Mouse (Mus musculus) midbrain, embryonic 13.5 days (tissue): ENCODE data around the gene Gnai2. TPM values are rescaled to one million over a fixed set of nuclear protein-coding genes. Genes with fewer than 3 reads are reported as not detected.

Experiments
- ATAC-seq: fragments of 200-750 bp; cut with Nextera tagmentation; 2 replicates; pipeline ENCODE4 v1.8.0; 2017; ENCODE audit warnings: mild to moderate bottlenecking, moderate TSS enrichment, moderate library complexity
- H3K27ac ChIP-seq: fragments of 300-500 bp; sonication (generic); 2 replicates; pipeline ENCODE4 v1.5.1; 2015; ENCODE audit warnings: inconsistent platforms, mild to moderate bottlenecking, moderate library complexity
- H3K27me3 ChIP-seq: fragments of 300-500 bp; sonication (generic); 2 replicates; pipeline ENCODE4 v1.6.1; 2015; ENCODE audit warnings: mild to moderate bottlenecking, inconsistent platforms
- H3K36me3 ChIP-seq: fragments of 300-500 bp; sonication (generic); 2 replicates; pipeline ENCODE4 v1.6.1; 2015; ENCODE audit warnings: mild to moderate bottlenecking, inconsistent platforms
- H3K4me1 ChIP-seq: fragments of 300-500 bp; sonication (generic); replicated peaks from 2 replicates; pipeline ENCODE4 v1.6.1; 2015; ENCODE audit warnings: inconsistent platforms
- H3K4me2 ChIP-seq: fragments of 300-500 bp; sonication (generic); replicated peaks from 2 replicates; pipeline ENCODE4 v1.6.1; 2015; ENCODE audit warnings: moderate library complexity, mild to moderate bottlenecking, inconsistent platforms
- H3K4me3 ChIP-seq: fragments of 300-500 bp; sonication (generic); replicated peaks from 2 replicates; pipeline ENCODE4 v1.5.1; 2015; ENCODE audit warnings: mild to moderate bottlenecking, inconsistent platforms
- H3K9ac ChIP-seq: fragments of 300-500 bp; sonication (generic); replicated peaks from 2 replicates; pipeline ENCODE4 v1.6.1; 2015; ENCODE audit warnings: mild to moderate bottlenecking, inconsistent platforms
- H3K9me3 ChIP-seq: fragments of 300-500 bp; sonication (generic); 2 replicates; pipeline ENCODE4 v1.6.1; 2016; ENCODE audit warnings: mild to moderate bottlenecking, inconsistent platforms
- WGBS: fragments of 180-500 bp; shearing (Covaris S2); methylation state at CpG from one replicate; pipeline ENCODE4 v1.1.7; 2015; 5-methylcytosine and 5-hydroxymethylcytosine counted together
- polyA plus RNA-seq: library from polyadenylated mRNA; unstranded; fragments of >200 nt; fragmentation: Nextera tagmentation; extraction: Ambion mirVana; gene quantifications from 2 replicates; pipeline ENCODE4 v1.2.1, GENCODE M21; 2015

Gnai2 gene
- polyA plus RNA-seq, 1 experiment from 2014 or later = 416 TPM

DNA sequence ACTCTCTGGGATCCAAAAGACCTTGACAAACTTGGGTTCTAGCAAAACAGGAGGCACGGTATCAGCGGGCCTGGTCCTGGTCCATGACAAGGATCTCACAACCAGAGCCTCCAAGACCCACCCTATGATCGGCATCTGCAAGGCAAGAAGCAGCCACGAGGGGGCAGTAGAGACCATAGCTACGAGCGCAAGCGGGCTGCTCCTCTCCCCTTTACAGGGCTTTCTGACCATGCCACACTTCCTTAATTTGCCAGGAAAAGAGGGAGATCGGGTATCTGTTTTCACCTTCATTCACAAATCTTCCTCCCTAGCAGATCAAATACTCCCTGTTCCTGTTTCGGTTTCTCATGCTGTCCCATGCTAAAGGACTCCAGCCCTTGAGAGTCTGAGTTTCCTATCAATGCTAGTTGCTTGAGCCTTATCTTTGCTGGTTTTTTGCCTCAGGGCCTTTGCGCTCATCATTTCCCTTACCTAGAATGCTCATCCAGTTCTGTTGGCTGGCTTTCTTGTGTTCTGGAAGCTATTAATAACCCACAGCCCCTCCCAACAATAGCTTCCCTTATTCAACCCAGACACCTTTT is 33.0 kb downstream of the Gnai2 start:
- Histone ChIP-seq H3K36me3 (no peaks in the 10 kb centered on the region), H3K4me3 (no peak overlapping the region), H3K4me1 (peaks cover 35% of the 10 kb centered on the region), H3K9me3 (no peaks in the 10 kb centered on the region), H3K27ac (peak overlapping the region; percentile 60), H3K27me3 (no peaks in the 10 kb centered on the region), H3K9ac (no peak overlapping the region; the same call in 1 of the 2 replicates), H3K4me2 (no peak overlapping the region)
- 15% methylated on average over 10 of the region's 10 CpGs for WGBS
- ATAC-seq = peak; percentile 74

DNA sequence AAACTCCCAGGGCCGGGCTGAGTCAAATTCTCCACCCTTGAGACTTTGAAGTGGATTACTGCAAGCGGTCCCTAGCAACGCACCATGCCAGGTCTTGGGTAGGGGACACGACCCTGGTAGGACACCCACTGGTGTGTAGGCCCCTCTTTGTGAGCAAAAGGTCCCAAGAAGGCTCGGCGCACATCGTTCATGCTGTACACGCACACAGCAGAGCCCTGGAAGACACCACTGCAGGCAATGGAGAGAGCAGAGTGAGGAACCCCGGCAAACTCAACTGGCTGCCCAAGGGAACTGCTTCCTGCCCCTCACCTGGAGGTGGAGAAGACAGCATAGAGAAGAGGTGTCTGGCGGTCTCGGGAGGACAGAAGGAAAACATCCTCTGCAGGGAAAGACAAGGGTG is 33.9 kb downstream of the Gnai2 start:
- Histone ChIP-seq H3K27ac (no peak overlapping the region), H3K4me1 (peaks cover 27% of the 10 kb centered on the region), H3K27me3 (no peaks in the 10 kb centered on the region), H3K4me3 (no peak overlapping the region), H3K9me3 (no peaks in the 10 kb centered on the region), H3K4me2 (no peak overlapping the region), H3K36me3 (no peaks in the 10 kb centered on the region), H3K9ac (no peak overlapping the region)
- no peak for ATAC-seq
- 88% methylated on average over 11 of the region's 11 CpGs for WGBS

DNA sequence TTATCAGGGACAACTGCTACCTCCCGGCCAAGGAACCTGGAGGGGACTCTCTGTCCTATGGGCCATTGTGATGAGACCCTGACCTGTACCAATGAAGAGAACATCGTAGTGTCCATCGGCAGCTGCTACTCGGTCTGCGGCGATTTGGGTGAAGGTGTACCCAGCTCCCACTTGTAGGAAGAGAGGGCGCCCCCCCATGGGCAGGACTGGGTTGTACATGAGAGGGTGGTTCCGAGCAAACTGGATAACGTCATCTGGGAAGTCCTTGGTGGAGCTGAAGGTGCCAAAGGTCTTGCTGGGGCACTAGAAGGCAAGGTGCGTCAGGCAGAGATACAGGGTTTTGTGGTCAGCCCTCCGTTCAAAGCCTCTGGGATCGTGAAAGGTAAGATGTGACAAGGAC is 34.4 kb downstream of the Gnai2 start:
- no peak overlapping the region for H3K4me2 ChIP-seq
- H3K4me1 ChIP-seq = peaks cover 24% of the 10 kb centered on the region
- no peaks in the 10 kb centered on the region for H3K36me3 ChIP-seq
- H3K9me3 ChIP-seq = no peaks in the 10 kb centered on the region
- no peaks in the 10 kb centered on the region for H3K27me3 ChIP-seq
- H3K9ac ChIP-seq = no peak overlapping the region
- H3K27ac ChIP-seq = no peak overlapping the region
- WGBS = 84% methylated on average over 12 of the region's 12 CpGs
- ATAC-seq = no peak
- no peak overlapping the region for H3K4me3 ChIP-seq

DNA sequence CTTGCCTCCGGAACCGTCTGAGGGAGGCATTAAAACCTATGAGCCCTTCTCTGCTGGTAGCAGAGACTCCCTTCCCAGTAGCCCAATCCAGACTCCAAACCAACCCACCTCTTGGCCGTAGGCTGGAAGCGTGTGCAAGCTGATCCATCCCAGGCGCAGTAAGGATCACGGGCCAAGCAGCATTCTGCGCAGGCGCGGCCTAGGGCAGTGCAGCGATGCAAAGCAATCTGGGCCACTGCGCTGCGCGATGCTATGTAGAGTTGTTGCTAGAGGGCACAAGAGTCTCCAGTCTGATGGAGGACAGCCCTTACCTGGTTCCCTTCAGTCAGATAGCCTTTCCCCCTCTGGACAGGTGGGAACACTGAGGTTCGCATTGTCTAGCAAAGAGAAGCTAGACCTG is 35.3 kb downstream of the Gnai2 start:
- Histone ChIP-seq H3K9me3 (no peaks in the 10 kb centered on the region), H3K4me2 (no peak overlapping the region), H3K27ac (no peak overlapping the region), H3K4me3 (no peak overlapping the region), H3K36me3 (no peaks in the 10 kb centered on the region), H3K9ac (no peak overlapping the region), H3K4me1 (peaks cover 15% of the 10 kb centered on the region), H3K27me3 (no peaks in the 10 kb centered on the region)
- ATAC-seq = no peak
- WGBS = 83% methylated on average over 14 of the region's 14 CpGs

DNA sequence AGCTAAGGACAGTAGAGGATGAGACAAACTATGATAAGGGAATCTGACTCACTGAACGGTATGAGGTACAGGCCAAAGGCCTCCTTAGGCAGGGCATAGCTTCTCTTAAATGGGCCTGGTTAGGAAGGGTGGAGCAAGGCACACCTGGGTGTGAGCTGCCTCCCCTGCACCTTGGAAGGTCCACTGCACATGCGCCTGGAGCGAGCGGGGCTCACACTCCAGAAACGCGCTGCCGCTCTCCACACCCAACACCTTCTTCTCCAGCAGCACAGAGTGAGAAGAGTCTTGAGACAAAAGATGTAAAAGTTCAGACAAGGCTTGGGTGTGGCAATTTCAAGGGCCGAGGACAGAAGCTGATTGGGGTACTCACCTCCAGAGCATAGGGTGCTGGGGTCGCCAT is 35.7 kb downstream of the Gnai2 start:
- H3K4me2 ChIP-seq = no peak overlapping the region
- no peak for ATAC-seq
- no peaks in the 10 kb centered on the region for H3K36me3 ChIP-seq
- no peak overlapping the region for H3K4me3 ChIP-seq
- H3K27me3 ChIP-seq = no peaks in the 10 kb centered on the region
- H3K9ac ChIP-seq = no peak overlapping the region
- H3K27ac ChIP-seq = no peak overlapping the region
- H3K9me3 ChIP-seq = no peaks in the 10 kb centered on the region
- WGBS = 87% methylated on average over 9 of the region's 9 CpGs
- peaks cover 11% of the 10 kb centered on the region for H3K4me1 ChIP-seq

DNA sequence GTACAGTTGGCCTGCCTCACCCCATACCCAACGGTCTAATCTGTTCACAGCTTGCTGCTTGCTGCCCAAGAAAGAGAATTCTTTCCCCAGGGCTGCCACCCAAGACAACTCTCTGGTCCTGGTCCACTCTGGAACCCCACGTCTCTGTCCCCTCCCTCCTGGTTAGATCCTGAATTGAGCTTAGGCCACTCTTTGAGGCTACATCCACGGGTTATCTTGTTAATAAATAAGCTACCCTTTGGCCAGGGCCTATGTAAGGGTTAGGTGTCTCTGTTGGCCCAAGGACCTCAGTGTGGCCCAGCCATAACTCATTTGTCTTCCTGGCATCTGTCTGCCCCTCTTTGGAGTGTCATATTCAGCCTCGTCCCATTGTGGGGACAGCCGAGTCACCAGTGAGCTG is 36.8 kb downstream of the Gnai2 start:
- Histone ChIP-seq H3K9me3 (no peaks in the 10 kb centered on the region), H3K4me2 (no peak overlapping the region), H3K9ac (no peak overlapping the region), H3K27me3 (no peaks in the 10 kb centered on the region), H3K4me3 (no peak overlapping the region), H3K27ac (no peak overlapping the region), H3K36me3 (peaks cover 8% of the 10 kb centered on the region), H3K4me1 (peaks cover 7% of the 10 kb centered on the region)
- no peak for ATAC-seq
- WGBS = 78% methylated on average over 5 of the region's 5 CpGs

DNA sequence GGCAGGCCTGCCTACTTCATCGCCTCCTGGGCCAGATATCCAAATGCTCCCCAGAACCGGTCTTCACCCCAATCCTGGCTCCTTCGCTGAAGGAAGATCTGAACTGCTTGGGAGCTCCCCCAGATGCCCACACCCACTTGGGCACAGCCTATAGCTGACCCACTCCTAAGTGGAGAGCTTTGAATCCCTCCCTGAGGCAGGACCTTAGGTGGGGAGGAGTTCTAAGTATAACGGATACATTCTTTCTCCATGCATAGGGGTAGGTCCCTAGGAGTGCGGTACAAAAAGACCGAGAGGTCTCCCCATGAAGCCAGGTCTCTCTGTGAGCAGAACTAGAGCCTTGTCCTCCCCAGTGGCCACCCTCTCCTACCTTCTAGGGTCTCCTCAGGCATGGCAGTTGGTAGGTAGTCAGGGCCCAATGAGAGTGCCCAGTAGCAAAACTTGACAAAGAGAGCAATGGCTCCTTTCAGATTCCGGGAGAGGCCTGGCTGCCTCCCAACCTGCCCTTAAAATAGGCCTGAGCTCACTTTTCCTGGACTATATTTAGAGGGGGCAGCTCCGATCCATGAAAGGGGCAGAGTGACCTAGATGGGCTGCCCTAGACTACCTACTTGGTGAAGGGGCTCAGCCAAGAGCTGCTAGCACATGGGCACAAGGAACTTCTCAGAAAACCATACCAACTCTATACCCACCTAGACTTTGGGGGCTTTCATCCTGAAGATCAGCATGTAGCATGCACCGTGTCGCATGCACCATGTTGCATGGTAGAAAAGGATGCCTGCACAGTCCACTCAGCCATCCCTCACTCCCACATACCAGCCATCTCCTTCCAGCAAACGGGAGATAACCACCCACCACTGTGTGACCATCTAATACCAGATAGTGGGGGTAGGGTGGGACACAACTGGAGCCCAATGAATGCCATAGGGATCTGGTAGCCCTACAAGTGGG is 38.3 kb downstream of the Gnai2 start:
- Histone ChIP-seq H3K9me3 (no peaks in the 10 kb centered on the region), H3K4me1 (0 out of 2 replicates have a peak, but pooled peaks cover 3% of the 10 kb centered on the region), H3K36me3 (peaks cover 23% of the 10 kb centered on the region), H3K4me2 (no peak overlapping the region), H3K4me3 (no peak overlapping the region), H3K9ac (no peak overlapping the region), H3K27me3 (no peaks in the 10 kb centered on the region), H3K27ac (no peak overlapping the region)
- 92% methylated on average over 11 of the region's 11 CpGs for WGBS
- ATAC-seq = no peak

DNA sequence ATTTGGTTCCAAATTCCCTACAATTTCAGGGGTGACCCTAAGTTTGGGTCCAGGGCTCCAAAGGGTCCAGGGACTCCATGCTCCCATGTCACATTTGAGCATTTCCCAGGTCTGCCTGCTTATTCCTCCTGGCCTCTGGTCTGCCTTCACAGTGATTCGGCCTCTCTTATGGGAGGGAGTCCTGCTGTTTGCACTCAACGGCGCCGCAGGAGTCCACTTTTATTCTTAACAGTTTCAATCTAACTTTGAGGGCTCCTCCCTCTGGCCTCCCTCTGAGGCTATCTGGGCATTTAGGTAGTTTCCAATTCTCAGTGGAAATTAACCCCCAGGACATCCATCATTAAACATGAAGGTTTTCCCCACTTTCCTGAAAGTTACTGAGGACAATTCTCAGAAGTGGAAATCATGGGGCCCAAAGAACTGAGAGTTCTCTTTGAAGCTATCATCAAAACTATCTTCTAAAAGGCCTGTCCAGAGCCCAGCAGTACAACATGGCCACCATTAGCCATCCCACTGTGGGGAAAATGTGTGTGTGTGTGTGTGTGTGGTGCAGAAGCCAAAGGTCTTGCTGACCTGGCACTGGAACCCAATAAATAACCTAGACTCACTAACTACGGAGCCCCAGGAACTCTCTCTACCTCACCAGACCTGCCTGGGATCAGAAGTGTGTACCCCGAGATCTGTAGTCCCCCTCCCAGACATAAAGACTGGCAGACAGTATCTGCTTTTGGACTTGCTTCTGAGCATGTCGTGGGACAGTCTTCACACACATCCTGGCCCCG is 40.7 kb downstream of the Gnai2 start:
- H3K4me3 ChIP-seq = no peak overlapping the region
- WGBS = 80% methylated on average over 8 of the region's 8 CpGs
- no peak overlapping the region for H3K4me2 ChIP-seq
- no peaks in the 10 kb centered on the region for H3K27me3 ChIP-seq
- H3K36me3 ChIP-seq = peaks cover 43% of the 10 kb centered on the region
- no peaks in the 10 kb centered on the region for H3K9me3 ChIP-seq
- H3K27ac ChIP-seq = no peak overlapping the region
- H3K9ac ChIP-seq = no peak overlapping the region
- H3K4me1 ChIP-seq = 0 out of 2 replicates have a peak, but pooled peaks cover 3% of the 10 kb centered on the region
- ATAC-seq = no peak

DNA sequence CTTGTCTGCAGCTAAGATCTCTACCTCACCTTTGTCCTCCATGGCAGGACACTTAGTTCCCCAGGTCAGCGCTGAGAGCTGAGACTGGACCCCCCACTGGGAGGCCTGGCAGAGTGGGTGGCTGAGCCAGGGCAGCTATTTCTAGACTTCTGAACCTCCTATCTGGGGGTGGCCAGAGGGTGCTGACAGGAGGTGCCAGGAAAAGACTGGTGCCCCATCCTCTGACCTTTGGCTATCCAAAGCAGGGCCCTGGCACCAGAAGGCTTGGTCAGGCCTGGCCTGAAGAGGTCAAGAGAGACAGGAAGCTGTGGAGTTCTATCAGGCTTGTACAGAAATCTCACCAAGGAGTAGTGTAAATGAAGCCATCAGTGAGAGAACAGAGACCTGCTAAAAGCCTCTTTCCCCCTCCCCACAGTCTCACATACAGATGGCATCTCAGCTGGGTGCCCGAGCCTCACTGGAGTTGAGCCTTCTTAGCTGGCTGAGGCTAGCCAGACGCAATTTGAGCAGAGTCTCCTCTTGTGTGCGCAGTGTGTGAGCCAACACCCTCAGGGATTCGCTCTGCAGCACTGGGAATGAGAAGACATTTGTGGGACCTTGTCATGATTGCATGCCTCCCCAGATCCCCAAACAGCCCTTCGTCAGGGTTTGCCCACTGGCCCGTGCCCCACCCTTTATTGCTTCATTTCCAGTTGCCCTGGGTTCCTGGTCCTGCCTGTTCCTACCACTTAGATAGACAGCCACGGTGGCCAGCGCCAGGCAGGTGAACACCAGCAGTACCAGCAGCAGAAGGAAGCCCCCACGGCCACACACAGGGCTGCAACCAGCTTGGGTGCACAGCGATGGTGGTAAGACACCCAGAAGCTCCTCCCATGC is 41.8 kb downstream of the Gnai2 start:
- Histone ChIP-seq H3K27ac (no peak overlapping the region), H3K9ac (no peak overlapping the region), H3K4me2 (no peak overlapping the region), H3K4me1 (peaks cover 10% of the 10 kb centered on the region), H3K4me3 (no peak overlapping the region), H3K9me3 (no peaks in the 10 kb centered on the region), H3K27me3 (no peaks in the 10 kb centered on the region), H3K36me3 (peaks cover 43% of the 10 kb centered on the region)
- no peak for ATAC-seq
- 85% methylated on average over 11 of the region's 11 CpGs for WGBS

DNA sequence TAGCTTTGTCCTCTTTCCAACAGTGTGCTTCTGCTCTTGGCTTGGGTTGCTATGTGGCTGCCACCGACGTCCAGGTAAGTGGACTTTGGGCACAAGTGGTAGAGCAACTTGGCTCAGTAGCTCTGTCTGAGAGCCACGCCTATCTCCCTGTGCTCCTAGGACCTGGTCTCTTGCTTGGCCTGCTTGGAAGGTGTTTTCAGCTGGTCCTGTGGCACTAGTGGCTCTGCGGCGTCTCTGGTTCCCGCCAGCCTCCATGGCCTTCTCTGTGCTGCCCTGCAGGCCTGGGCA is 44.5 kb downstream of the Gnai2 start:
- Histone ChIP-seq H3K27ac (no peak overlapping the region), H3K9ac (no peak overlapping the region), H3K36me3 (peaks cover 43% of the 10 kb centered on the region), H3K4me1 (peaks cover 18% of the 10 kb centered on the region), H3K9me3 (no peaks in the 10 kb centered on the region), H3K4me2 (no peak overlapping the region), H3K27me3 (no peaks in the 10 kb centered on the region), H3K4me3 (no peak overlapping the region)
- 96% methylated on average over 6 of the region's 6 CpGs for WGBS
- no peak for ATAC-seq

DNA sequence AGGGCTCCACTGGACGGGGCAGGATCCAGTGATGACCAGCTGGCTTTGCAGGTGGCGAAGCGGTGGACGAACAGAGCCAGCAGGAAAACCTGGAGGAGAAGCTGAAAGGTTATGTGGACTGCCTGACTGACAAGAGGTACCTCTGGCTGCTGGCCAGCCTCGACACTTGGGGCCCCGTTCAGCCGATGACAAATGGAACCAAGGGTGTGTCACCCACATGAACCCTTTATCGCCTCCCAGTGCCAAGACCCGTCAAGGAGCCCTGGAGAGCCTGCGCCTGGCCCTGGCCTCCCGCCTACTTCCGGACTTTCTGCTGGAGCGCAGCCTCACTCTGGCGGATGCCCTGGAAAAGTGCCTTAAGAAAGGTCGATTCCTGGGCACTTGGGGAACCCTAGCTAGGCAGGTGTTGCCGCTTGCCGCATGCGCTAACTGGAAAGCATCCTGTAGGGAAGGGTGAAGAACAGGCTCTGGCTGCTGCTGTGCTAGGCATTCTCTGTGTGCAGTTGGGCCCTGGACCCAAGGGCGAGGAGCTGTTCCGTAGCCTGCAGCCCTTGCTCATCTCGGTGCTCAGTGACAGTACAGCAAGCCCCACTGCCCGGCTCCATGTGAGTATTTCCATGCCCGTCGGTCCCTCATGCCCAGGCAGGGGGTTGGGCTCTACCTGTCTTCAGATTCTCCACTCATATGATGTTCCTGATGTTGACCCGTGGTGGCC is 45.0 kb downstream of the Gnai2 start:
- no peaks in the 10 kb centered on the region for H3K27me3 ChIP-seq
- no peak overlapping the region for H3K27ac ChIP-seq
- H3K4me3 ChIP-seq = no peak overlapping the region
- H3K4me2 ChIP-seq = no peak overlapping the region
- ATAC-seq = no peak
- H3K36me3 ChIP-seq = peaks cover 43% of the 10 kb centered on the region
- whole genome bisulfite sequencing = 92% methylated on average over 25 of the region's 25 CpGs
- H3K9me3 ChIP-seq = no peaks in the 10 kb centered on the region
- no peak overlapping the region for H3K9ac ChIP-seq
- peaks cover 18% of the 10 kb centered on the region for H3K4me1 ChIP-seq
